Mouse (Mus musculus) bone marrow macrophage, adult 2 months (primary cell): ENCODE results near the gene Gatad2b.

ENCODE experiments used
- CTCF ChIP-seq: IDR thresholded peaks from 2 replicates; pipeline ENCODE4 v1.5.1; 2012; ENCODE audit warnings: low read depth, mild to moderate bottlenecking, low read length, moderate library complexity
- POLR2A ChIP-seq: IDR thresholded peaks from 2 replicates; pipeline ENCODE4 v1.6.1; 2012; ENCODE audit warnings: mild to moderate bottlenecking, low read depth, low read length, borderline replicate concordance

- TF ChIP-seq CTCF (no peak), POLR2A (no peak)
Observed at GRCm38 (mm10) chr3:90254419-90255193, 38.4 kb upstream of the Gatad2b start.
